Mouse (Mus musculus) left cerebral cortex, postnatal 4 days (tissue): ENCODE measurements around the gene Otulinl. TPM values are rescaled to one million over a fixed set of nuclear protein-coding genes. Genes with fewer than 3 reads are reported as not detected.
"Not testable (repeated sequence)": the region's sequence is repeated elsewhere in the genome, so short reads cannot be mapped to it uniquely, and the experiment has no call there.

ENCODE experiments used
- DNase-seq: peaks from one replicate; pipeline ENCODE4 v3.0.0-alpha.2; 2022
- intact Hi-C: fragments of 180-260 bp; cut with DNase I; formaldehyde crosslinking; loops from one replicate; pipeline ENCODE4 v1.15.1; 2025
- total RNA-seq, 2 experiments: library from RNA; stranded (reverse); gene quantifications; 2 replicates each; pipeline ENCODE4 v1.2.3; 2021

The Otulinl gene
- total RNA-seq: 10 to 100 TPM; 13.3 to 16.0 TPM

DNA sequence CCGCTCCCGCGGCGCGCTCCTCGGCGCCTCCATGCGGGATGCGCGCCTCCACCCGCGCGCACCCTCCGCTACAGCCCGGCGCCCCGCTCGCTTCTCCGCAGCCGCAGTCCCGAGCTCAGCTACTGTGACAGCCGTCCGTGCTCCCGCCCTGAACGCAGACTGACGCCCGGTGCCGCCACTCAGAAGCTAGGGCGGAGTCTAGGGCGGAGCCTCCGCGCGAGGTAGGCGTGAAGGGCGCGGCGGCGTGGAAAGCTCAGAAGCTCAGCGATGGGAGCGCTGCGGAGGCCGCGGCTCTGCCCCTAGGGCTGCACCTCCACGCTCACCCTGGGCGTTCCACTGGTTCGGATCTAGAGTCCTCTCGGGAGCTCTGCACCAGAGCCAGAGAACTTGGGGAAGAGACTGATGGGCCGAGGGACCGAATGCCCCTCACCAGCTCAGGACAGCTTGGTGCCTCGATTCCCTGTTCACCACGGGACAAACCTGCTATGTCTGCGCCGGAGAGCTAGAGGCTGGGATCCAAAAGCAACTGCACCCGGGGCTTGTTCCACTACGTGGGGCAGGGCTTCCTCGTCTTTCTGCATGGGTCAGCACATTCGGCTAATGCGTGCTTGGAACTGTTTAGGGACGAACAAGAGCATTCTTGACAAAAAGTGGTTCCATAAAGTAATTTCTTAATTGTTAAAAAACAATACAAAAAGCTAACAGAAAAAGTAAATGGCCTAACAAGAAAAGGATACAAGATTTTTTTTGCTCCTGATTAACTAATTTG lies at the start of gene Otulinl:
Otulinl (minus strand) TSS at position 161 of the 769 bp plus-strand sequence.
- DNase-seq: peak; percentile 93
- intact Hi-C loops: no loop called here

DNA sequence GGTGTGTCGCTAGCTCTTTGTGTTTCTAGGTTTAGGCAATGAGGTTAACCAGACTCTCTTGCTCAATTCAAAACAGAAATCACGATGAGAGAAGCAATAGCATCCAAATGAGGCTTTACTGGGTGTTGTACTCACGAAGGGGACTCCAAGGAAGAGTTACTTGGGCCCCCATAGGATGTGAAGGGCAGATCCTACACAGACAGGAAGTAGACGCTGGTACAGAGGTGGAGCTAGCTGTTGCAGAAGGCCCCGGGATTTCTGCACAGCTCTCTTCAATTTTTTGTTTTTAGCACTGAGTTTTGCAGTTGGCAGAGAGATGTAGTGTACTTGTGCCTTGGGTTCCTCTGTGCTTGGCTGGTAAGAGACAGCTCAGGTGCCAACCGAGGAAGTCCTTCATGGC lies 44.8 kb upstream of the Otulinl start:
- intact Hi-C loops: no loop called here
- DNase-seq: no peak

DNA sequence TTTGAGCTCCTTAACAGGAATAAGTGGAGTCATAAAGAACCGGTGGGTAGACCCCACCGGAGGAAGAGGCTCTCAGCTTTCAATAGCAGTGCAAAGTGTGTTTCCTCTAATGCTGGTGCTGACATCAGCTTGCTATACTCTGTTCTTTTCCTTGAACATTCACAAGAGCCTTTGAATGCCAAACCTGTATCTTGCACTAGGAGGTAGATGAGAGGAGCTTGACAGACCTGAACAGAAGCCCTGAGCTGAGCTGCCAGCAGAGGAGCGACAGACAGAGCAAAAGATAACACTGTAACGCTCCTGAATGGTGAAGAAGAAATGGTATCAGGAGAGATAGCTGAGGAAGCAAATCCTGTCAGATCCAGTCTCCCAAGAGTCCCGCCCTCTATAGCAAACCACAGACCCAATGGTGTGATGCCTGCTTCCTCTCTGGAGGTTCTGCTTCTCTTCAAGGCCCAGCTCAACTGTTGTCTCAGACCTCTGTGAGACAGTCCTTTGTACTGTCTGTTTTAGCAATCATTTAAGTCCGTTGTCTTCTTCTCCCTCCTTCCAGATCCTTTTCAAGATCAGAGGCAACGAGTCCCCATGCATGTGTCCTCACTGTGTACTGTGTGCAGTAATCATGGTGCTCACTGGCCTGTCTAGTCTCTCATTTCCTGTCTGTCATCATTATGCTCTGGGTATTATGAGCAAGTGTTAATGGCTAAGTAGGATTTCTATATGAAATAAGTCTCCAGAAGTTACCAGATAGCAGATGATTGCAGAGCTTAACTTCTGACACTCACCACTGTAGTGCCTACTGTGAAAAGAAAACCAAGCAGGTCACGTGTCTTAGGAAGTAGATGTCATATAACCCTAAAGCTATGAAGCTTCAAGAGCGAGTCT lies 43.7 kb upstream of the Otulinl start:
- intact Hi-C loops: no loop called here
- DNase-seq: no peak

DNA sequence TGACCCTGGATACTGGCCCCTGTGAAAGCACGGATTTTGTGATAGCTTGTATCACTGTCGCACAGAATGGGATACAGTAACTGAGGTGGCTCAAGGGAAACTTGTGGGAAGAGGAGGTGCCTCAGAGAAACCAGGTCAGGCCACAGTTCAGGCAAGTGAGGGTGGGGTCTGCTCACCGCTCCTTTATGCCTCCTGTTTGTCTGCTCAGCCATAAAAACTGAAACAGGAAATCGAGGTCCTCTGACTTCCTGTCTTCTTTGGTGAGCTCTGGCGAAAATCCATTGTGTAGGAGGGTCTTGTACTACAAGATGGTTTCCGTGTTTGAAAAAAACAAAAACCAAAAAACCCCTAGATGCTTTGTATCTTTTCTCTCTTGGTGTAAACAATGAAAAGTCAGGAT lies 42.9 kb upstream of the Otulinl start:
- intact Hi-C loops: no loop called here
- DNase-seq: no peak

DNA sequence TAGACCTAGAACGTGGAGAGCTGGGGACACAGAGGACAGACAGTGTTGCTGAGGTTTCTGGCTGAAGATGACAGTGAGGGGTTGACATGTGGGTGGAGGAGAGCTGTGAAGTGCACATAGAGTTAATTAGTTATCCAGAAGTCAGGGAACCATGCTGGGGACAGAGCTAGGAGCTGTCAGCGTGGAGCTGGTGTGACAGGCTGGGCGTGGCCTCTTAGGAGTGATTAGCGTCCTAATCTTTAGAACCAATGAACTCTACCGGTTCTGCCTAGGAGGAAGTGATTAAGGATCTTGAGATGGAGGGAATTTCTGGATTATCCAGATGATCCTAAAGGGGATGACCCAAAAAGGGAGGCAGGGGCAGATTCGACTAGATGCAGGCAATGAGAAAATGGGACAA lies 42.4 kb upstream of the Otulinl start:
- intact Hi-C loops: no loop called here

DNA sequence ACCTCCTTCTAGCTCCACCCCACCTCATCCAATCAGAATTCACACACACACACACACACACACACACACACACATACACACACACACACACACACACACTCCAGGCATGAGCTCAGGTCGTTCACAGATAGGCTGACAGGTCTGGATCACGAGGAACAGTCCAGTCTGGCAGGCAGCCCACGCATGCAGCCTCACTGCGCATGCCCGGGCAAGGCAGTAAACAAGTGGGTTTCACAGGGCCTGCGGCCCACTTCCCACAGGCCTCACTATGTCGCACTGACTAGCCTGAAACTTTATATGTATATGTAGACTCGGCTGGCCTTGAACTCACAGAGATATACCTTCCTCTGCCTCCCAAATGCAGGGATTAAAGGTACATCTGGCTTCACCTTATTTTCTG lies 38.9 kb upstream of the Otulinl start:
- DNase-seq, intact Hi-C loops: not testable (repeated sequence)

More for the DNA sequence above, 42.4 kb upstream of the Otulinl start:
- DNase-seq: no peak

DNA sequence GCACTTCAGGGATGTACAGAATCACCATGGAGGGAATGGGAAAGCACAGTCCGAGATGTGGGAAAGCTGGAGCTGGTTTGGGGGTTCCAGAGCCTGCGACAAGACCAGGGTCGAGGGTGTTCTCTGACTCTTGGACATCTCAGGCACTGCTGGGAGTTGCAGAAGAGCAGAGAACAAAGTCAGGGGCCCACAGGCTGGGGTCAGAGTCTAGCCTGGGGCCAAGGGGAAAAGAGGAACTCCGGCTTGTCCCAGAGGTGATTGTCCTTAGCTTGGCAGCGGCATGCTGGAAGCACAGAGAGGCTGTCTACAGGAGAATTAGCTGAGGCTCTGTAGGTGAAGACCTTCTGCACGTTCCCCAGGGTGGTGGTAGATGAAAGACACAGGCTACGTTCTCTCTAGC lies 37.3 kb upstream of the Otulinl start:
- DNase-seq: no peak
- intact Hi-C loops: loop anchor here (5.0 kb wide), 1 partner anchor 61 kb away; no protein-coding TSS in a partner anchor

DNA sequence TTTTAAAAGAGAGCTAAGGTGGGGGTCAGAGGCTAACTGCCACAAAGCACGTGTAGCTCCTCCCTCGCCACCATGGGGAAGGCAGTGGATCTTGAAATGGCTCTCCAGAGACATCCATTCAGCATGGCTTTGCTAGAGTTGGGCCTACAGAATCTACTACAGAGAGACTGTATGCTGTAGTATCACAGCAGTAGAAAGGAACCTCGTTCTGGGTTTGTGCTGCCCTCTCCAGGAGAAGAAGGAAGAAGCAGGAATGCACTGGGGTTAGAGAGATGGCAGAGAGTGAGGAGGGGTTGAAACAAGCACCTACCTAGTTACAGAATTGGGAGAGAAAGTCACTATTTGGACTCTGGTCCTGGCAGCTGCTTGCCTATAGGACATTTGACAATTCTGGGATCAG lies 34.0 kb upstream of the Otulinl start:
- DNase-seq: peak; percentile 24
- intact Hi-C loops: loop anchor here (5.0 kb wide), 1 partner anchor 58 kb away; no protein-coding TSS in a partner anchor

DNA sequence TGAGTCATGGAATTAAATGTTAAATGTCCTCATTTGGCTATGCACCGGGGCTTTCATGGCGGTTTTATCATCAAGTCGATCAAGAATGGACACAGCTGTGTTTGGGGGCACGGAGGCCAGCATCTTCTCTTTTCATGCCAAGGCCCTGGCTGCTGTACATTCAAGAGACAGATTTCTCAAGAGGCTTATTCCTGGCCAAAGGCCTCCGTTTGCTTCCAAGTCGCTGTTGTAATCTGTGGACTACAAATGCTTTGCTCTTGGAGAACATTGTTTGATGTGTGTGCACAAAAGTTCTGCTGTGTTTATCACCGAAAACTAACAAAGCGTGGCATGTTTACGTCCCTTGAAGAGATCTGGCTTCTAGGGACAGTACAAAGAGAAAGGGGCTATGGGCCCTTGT lies 29.3 kb upstream of the Otulinl start:
- DNase-seq: no peak
- intact Hi-C loops: no loop called here

DNA sequence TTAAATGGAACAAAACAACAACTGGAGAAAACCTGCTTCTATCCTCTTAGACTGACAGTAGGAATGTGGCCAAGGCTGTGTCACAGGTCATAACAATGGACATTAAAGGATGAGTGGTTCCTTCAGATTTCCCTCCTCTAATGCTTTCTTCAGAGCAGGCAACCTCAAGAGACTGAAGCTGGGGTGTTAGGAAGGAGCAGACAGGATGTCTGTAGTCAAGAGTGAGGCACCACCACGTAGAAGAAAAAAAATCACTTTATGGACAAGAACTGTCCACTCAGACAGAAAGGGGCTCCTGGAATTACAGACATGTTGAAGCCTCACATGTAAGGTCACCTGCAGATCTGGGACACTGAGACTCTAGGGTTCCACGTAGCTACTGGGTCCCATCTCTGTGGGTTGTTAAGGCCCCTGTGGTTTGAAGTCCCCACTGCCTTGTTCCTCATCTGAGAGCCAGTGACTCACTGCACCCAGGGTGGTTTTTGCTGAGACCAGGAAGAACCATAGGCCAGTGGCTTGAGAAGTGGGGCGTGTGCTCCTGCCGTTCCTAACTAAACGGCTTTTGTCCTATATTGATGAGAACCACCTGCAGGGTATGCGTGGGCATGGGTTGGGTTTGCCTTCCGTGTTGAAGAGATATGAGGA lies 27.7 kb upstream of the Otulinl start:
- intact Hi-C loops: no loop called here
- DNase-seq: no peak

DNA sequence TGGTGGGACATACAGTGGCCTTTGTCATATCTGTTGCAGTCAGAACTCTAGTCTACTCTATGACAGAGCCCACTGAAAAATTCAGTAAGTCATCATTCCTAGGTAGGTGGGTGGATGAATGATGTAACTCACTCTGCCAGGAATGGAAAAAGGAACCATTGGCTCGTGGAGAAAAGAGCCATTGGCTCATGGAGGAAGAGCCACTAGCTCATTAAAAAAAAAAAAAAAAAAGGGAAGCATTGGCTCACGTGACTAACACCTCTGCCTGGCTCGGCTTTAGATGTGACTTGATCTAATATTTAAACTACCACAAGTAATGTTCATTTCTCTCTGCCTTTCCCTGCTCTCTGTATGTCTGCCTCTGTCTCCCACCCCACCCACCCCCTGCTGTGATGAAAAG lies 27.1 kb upstream of the Otulinl start:
- DNase-seq: no peak

DNA sequence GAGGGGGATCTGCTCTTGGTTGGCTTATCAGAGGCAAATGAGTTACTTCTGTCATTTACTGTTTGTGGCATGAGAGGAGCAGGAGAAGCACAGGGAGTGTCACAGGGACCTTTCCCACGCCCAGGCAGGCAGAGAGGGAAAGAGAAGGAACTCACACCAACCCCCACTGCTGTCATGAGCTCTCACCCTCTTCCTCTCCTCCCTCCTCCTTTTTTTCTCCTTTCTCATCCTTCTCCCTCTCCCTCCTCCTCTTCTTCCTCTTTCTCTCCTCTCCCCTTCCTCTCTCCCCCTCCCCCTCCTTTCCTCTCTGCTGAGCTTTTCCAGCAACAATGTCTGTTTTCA lies 21.6 kb upstream of the Otulinl start:
- no peak for DNase-seq
- intact Hi-C loops: no loop called here

More for the DNA sequence above, 27.1 kb upstream of the Otulinl start:
- intact Hi-C loops: no loop called here

DNA sequence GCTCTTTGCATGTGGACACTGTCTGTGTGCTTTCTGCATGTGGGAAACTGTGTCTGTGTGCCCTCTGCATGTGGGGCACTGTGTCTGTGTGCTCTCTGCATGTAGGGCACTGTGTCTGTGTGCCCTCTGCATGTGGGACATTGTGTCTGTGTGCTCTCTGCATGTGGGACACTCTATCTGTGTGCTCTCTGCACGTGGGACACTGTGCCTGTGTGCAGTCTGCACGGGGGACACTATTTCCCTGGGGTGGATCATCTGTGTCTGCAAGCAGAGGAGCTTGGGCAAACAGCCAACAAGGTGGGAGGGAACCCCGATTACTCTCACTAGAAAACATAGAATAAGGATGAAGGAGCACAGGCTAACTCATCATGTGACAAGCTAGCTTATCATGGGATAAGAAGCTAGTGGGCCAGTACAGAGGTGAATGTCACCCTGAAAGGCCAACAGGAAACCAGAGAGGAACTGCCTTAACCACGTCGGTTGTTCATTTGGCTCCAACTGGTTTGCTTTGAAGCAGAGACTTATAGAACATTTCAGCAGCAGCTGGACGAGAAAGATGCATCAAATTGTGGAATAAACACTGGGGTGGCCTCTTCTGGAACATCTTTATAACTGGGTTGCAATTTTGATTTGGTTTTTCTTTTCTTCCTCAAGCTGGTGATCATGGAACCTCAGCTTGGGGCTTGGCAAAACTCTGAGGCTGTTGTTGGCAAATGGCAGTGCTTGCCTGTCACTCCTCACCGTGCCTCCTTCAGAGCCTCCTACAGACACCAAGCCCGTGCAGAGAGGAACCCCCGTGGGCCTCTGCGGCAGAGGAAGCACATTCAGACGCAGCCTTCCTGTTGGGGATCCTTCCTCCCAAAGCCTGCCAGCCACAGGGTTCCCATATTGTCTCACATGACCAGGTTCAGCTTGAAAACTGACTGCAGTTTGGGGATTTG lies 20.9 kb upstream of the Otulinl start:
- peak; percentile 13 for DNase-seq
- intact Hi-C loops: no loop called here

DNA sequence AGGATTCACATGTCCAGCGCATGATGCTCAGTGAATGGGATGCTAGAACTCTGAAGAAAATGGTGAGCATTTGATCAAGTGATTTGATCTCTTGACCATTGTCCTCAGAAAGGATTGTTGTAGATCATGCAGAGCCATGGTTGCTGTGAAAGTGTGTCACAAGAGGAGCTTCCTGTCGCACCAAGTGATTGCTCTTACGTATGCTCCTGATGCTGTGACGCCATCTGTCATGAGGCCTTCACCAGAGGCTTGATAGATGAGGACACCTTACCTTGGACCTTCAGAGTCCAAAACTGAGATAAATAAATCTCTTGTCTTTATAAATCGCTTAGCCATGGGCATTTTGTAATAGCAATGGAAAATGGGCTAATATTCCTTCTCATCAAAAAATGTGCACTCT lies 16.3 kb upstream of the Otulinl start:
- DNase-seq: no peak
- intact Hi-C loops: no loop called here

DNA sequence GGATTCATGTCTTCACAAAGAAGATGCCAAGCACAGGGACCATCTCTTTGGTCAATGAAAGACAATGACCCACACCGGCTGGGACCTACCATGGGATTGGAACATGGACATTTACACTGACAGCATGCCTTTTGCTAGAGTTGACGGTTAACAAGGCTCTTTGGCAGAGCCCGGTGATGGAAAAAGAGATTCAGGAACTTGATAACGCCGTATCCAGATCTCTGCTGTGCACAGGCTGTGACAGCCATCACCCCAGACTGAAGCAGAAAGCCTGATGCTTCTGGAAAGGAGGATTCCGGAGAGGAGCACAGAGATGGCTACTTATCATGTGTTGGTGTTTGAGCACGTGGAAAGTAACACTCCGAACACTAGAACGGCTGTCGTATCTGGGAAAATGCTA lies 11.9 kb upstream of the Otulinl start:
- DNase-seq: no peak
- intact Hi-C loops: no loop called here

DNA sequence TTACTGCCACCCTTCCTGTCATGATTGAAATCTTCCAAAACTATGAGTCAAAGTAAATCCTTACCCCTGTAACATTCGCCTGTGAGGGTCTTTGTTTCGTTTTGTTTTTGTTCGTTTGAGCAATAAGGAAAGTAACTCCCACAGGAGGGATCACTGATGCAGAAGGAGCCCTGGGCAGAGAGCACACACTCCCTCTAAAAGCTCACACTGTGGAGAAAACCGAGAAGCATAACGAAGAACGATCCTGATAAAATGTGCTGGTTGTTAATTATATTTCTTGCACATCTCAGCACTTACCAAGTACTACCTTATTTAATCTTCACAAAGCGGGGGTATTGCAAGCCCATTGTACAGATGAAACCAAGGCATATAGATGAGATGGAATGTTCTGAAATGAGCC lies 10.8 kb upstream of the Otulinl start:
- intact Hi-C loops: no loop called here
- no peak for DNase-seq

DNA sequence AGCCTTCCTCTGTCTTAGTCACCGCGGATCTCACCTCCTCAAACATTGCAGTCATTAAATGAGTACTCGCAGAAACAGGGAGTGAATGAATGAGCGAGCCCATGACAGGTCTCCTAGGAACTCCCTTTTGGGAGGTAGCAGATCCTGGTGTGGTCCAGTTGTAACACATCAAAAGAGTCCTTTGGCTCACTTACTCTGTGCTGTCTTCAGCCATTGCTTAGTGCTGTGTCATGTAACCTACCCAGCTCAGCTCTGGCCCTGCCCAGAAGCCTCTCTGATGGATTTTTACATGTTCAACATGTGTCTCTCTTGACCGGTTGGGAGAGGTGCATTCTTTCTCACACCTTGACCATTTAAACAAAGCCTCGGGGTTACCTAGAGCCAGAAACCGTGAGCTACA lies 9.8 kb upstream of the Otulinl start:
- intact Hi-C loops: no loop called here
- no peak for DNase-seq

DNA sequence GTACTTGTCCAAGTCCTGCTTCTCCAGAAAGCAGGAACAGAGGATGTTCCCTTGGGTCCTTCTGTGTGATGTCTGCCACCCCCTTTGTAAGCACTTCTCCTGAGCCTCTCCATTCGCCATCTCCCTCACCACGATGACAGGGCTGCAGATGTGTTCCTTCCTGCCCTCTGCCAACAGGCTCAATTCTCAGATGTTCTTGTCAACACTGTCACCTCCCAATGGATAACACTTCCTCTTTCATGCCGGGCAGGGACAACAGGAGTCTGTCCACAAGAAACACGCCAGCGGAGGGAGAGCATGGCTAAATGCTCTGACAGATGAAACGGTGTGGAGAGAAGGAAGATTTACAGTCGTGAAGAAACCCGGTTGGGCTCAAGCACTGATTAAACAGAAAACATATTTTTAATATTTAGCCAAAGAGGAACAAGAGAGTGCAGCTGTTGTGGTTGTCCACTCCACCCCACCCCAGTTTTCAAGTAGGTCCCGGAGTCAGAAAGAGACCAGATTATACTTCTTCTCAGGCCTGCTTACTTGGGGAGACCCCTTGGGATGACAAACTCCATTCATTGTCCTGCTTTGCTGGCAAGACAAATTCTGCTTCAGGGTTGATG lies 6.8 kb upstream of the Otulinl start:
- no peak for DNase-seq
- intact Hi-C loops: no loop called here

DNA sequence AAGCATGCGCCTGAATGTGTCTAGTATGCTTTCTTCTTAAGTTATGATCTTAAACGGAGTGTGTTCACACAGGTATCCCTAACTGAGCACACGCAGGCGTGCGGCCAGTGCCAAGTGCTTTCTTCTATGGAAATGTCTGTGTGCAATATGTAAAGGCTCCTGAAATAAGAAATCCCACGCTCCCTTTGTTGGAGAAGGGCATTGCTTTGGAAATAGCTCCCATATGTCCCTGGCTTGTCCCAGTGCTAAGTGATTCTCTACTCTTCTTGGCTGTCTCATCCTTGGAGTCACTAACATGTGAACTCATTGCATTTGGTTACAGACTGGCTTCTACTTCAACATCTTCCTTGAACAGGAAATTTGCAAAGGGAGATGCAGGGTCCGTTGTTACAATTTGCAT lies 3.4 kb upstream of the Otulinl start:
- intact Hi-C loops: no loop called here
- no peak for DNase-seq

DNA sequence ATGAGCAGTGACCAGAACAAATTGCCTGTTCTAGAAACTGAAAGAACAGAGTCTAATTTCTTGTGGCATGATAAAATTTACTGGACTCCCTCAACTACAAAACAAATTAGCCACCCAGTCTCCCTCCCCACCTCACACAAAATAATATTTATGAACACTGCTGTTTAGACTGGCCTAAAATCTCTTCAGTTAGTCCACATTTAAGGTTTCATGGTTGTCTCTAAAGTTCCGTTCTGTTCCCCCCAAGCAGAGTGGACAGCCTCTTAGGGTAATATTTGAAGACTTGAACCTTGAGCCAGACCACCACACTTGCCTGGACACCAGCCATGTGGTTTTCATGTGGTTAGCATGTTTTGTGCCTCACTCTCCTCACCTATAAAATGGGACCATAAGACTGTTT lies 1.8 kb upstream of the Otulinl start:
- intact Hi-C loops: no loop called here
- DNase-seq: no peak
